Mouse (Mus musculus): Measurements from ENCODE around the gene Myo18b. TPM values are rescaled to one million over a fixed set of nuclear protein-coding genes. Genes with fewer than 3 reads are reported as not detected.

The Myo18b gene
- polyA plus RNA-seq, 1 experiment from 2014 or later: 1.9 TPM

DNA sequence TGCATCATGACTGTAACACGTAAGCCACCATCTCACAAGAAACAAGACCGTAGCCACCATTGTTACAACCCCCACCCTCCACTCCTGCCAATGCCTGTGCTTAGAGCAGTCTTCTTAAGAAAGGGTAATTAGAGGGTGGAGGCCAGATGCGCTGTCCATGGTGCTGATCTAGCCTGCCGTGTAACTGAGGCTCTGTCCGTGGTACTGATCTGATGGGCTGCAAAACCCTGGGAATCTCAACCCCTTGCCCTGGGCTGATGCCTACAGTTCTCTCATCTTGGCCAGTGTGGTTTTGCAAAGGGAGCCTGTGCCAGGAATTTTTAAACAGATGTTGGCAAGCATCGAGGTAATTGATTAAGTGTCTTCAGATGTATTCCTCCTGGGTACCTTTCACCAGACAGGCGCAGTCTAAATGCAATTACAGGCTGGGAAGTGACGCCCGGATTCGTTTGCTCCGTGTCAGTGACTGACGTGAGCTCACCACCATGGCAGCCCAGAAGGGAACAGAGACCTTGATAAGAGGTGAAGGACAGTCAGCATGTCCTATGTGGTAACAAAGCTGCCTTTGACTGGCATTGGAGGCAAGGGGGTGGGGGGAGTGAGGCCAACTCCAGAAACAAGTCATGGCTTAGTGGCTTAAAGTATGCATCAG, 177.4 kb downstream of the Myo18b start:
- H3K9me3 ChIP-seq: no peaks in the 10 kb centered on the region
- H3K4me2 ChIP-seq (replicated peaks): no peak overlapping the region
- H3K4me3 ChIP-seq: no peak overlapping the region
- no peak overlapping the region for H3K27ac ChIP-seq
- no peaks in the 10 kb centered on the region for H3K27me3 ChIP-seq
- no peaks in the 10 kb centered on the region for H3K4me1 ChIP-seq
- H3K9ac ChIP-seq: no peak overlapping the region
- no peak for ATAC-seq (ENCODE audit: low FRiP score, low read depth)
- no peaks in the 10 kb centered on the region for H3K36me3 ChIP-seq
- 44% methylated on average over 12 of the region's 12 CpGs for WGBS

DNA sequence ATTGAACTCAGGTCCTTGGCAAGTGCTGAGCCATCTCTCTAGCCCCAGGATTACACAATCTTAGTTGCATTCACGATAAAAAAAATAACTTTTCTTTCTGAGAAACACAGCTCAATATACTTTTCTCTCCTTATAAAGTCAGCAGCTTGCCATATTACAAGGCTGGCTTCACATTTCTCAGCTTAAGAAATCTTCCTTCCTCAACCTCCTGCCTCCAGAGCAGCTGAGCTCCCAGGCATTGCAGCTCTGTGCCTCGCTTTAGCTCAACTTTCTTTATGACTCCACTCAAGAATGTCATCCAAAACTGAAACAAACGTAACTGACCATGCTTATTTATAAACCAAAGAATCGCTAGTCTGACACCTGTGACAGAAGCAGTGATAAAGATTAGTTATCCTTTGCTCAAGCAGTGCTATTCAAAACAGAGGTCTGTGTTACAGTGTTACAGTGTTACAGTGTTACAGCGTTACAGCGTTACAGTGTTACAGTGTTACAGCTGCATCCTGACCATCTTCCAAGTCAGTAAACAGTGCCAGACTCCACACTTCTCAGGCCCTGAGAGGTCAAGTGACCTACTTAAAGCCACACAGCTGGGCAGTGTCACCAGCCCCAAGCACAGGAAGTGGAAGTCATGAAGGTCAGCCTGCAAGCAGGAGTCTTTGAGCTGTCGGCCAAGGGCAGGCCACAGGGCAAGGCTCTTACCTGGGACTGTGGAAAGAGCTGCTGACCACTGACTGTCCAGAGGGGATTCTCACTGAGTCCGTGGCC, 181.3 kb downstream of the Myo18b start:
- no peak for ATAC-seq (ENCODE audit: low FRiP score, low read depth)
- H3K9ac ChIP-seq: no peak overlapping the region
- H3K27me3 ChIP-seq: no peaks in the 10 kb centered on the region
- H3K4me1 ChIP-seq: no peaks in the 10 kb centered on the region
- no peak overlapping the region for H3K4me2 ChIP-seq (replicated peaks)
- H3K4me3 ChIP-seq: no peak overlapping the region
- no peak overlapping the region for H3K27ac ChIP-seq
- no peaks in the 10 kb centered on the region for H3K9me3 ChIP-seq
- WGBS: 59% methylated on average over 8 of the region's 8 CpGs
- no peaks in the 10 kb centered on the region for H3K36me3 ChIP-seq

DNA sequence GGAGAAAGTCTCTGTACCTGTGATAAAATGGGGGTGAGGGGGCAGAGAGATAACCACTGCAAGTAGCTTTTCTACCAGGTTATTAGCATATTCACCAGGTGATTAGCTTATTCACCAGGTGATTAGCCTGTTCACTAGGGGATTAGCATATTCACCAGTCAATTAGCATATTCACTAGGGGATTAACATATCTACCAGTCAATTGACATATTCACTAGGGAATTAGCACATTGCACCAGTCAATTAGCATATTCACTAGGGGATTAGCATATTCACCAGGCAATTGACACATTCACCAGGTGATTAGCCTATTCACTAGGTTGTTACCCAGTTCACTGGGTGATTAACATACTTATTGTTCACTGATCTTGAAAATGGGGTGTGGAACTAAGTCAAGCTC, 186.3 kb downstream of the Myo18b start:
- Histone ChIP-seq H3K9me3 (no peaks in the 10 kb centered on the region), H3K27me3 (no peaks in the 10 kb centered on the region), H3K4me1 (no peaks in the 10 kb centered on the region), H3K36me3 (no peaks in the 10 kb centered on the region), H3K27ac (no peak overlapping the region), H3K4me2 (replicated peaks) (no peak overlapping the region), H3K9ac (no peak overlapping the region), H3K4me3 (no peak overlapping the region)
- no peak for ATAC-seq (ENCODE audit: low FRiP score, low read depth)

DNA sequence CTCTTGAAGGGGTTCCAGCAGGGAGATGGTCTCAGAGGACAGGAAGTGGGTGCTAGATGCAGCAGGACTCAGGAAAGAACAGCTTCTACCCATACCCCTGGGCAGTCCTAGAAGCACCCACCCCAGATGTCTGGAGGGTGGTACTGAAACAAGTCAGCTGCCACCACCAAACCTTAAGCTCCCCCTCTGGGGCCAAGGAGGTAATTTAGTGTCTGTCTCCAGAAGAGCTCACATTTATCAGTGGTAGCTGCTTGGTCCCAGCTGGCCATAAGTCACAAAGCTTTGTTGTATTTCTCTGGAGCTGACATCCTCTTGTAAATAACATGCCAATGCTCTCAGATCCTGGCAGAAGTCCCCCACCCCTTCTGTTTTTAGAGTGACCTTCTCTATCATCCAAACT, 187.7 kb downstream of the Myo18b start:
- no peaks in the 10 kb centered on the region for H3K9me3 ChIP-seq
- ATAC-seq (ENCODE audit: low FRiP score, low read depth): no peak
- H3K4me2 ChIP-seq (replicated peaks): no peak overlapping the region
- no peak overlapping the region for H3K27ac ChIP-seq
- H3K4me1 ChIP-seq: no peaks in the 10 kb centered on the region
- H3K36me3 ChIP-seq: no peaks in the 10 kb centered on the region
- H3K4me3 ChIP-seq: no peak overlapping the region
- H3K9ac ChIP-seq: no peak overlapping the region
- no peaks in the 10 kb centered on the region for H3K27me3 ChIP-seq

DNA sequence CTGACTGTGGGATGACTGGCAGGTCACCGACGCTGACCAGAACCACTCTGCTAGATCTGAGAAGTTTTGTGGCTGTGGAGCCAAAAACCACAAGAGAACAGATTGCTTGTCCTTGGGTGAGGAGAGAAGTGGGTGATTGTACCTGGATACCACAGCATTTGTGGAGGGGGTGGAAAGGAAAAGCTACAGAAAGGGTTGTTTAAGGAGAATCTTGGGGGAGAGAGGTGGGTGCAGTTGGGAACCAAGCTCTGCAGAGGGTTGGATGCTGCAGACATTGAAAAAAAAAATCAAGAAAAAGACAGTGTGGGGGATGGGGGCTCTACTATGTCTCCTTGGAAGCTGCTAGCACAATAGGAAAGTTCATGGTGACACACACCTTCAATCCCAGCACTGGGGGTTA, 188.7 kb downstream of the Myo18b start:
- Histone ChIP-seq H3K9me3 (no peaks in the 10 kb centered on the region), H3K36me3 (no peaks in the 10 kb centered on the region), H3K4me2 (replicated peaks) (no peak overlapping the region), H3K4me3 (no peak overlapping the region), H3K4me1 (no peaks in the 10 kb centered on the region), H3K27ac (no peak overlapping the region), H3K9ac (no peak overlapping the region), H3K27me3 (no peaks in the 10 kb centered on the region)
- 91% methylated on average over 2 of the region's 2 CpGs for WGBS
- ATAC-seq (ENCODE audit: low FRiP score, low read depth): no peak

DNA sequence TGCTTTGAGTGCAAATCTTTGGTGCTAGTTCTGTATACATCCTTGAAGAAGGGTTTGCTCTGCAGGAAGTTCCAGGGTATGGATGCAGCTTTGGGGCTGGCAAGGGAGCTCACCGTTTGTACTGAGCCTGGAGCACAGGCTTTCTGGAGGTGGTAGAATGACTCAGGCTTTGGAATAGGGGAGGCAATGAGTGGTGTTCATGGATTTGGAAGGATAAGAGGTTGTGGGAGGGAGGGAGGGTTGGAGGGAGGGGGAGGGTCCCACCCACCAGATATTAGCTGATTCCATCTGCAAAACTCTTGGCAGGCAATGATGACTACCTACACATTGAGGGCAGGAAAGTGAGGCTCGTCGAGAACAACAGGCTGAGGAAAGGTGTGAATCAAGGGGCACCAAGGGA, 195.4 kb downstream of the Myo18b start:
- no peaks in the 10 kb centered on the region for H3K4me1 ChIP-seq
- no peak overlapping the region for H3K4me3 ChIP-seq
- no peaks in the 10 kb centered on the region for H3K9me3 ChIP-seq
- H3K27me3 ChIP-seq: no peaks in the 10 kb centered on the region
- no peaks in the 10 kb centered on the region for H3K36me3 ChIP-seq
- ATAC-seq (ENCODE audit: low FRiP score, low read depth): no peak
- no peak overlapping the region for H3K4me2 ChIP-seq (replicated peaks)
- H3K27ac ChIP-seq: no peak overlapping the region
- WGBS: 58% methylated on average over 3 of the region's 3 CpGs
- no peak overlapping the region for H3K9ac ChIP-seq

DNA sequence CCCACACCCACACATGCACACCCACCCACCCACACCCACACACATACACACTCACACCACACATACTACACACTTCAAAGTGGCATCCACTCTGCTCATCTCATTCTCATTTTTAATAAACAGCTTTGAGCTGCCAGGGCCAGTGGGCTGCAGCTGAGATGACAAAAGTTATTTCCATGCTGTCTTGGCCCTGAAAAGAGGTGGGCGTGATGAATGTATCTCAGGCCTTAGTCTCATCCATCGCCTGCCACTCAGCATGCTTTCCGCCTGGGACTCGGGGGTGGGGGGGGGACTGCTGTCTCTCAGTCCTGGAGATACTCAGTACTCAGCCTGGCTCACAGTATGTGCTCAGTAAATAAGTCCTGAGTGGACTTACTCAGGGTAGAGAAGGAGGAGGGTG, 199.5 kb downstream of the Myo18b start:
- WGBS: 82% methylated on average over 4 of the region's 4 CpGs
- Histone ChIP-seq H3K36me3 (no peaks in the 10 kb centered on the region), H3K27me3 (no peaks in the 10 kb centered on the region), H3K9ac (no peak overlapping the region), H3K4me1 (no peaks in the 10 kb centered on the region), H3K27ac (no peak overlapping the region), H3K4me2 (replicated peaks) (no peak overlapping the region), H3K4me3 (no peak overlapping the region), H3K9me3 (no peaks in the 10 kb centered on the region)
- no peak for ATAC-seq (ENCODE audit: low FRiP score, low read depth)

DNA sequence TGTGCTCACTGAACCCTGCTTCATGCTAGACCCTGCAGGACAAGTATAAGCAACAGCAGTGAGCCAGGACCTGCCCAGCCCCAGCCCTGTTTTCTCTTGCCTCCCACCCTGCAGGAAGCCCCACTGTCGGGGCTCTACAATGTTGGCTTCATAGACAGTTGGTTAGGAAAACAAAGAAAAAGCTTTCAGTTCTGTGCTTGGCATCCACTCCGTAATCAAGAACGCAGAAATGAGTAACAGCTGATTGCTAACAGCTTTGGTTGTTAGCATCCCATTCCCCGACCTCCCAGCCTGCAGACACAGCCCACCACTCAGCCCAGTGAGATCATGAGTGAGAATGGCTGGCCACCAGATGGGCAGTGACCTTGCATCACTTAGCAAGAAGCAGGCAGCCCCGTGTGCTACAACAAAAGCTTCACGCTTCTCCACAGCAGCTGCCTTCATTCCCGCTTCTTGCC, 200.9 kb downstream of the Myo18b start:
- no peaks in the 10 kb centered on the region for H3K4me1 ChIP-seq
- H3K27me3 ChIP-seq: no peaks in the 10 kb centered on the region
- WGBS: 44% methylated on average over 7 of the region's 7 CpGs
- H3K9me3 ChIP-seq: no peaks in the 10 kb centered on the region
- H3K4me3 ChIP-seq: no peak overlapping the region
- H3K36me3 ChIP-seq: no peaks in the 10 kb centered on the region
- H3K9ac ChIP-seq: no peak overlapping the region
- ATAC-seq (ENCODE audit: low FRiP score, low read depth): no peak
- no peak overlapping the region for H3K4me2 ChIP-seq (replicated peaks)
- H3K27ac ChIP-seq: no peak overlapping the region

DNA sequence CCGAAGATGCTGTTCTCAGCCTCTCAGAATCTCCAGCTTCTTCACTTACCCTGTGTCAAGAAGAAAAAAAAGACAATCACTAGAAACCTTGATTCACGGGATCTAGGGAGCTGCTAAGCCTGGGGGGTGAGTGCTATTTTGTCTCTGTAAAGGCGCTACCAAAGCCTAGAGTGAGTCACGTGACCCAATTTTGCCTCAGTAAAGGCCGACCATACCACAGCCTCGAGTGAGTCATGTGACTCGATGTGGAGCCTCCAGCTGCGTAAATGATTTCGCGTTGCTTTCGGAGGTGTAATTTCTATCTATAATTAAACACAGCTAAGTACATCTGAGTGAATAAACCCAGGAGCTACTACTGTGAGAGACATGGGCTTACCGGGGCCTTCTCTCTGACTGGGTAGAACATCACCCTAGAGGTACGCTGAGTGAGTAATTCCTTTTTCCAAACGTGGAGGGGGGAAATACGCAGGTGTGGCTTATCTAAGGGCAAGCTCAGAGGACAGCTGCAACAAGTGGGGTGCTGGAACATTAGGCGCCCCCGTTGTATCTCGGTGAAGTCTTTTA, 202.8 kb downstream of the Myo18b start:
- H3K4me3 ChIP-seq: no peak overlapping the region

DNA sequence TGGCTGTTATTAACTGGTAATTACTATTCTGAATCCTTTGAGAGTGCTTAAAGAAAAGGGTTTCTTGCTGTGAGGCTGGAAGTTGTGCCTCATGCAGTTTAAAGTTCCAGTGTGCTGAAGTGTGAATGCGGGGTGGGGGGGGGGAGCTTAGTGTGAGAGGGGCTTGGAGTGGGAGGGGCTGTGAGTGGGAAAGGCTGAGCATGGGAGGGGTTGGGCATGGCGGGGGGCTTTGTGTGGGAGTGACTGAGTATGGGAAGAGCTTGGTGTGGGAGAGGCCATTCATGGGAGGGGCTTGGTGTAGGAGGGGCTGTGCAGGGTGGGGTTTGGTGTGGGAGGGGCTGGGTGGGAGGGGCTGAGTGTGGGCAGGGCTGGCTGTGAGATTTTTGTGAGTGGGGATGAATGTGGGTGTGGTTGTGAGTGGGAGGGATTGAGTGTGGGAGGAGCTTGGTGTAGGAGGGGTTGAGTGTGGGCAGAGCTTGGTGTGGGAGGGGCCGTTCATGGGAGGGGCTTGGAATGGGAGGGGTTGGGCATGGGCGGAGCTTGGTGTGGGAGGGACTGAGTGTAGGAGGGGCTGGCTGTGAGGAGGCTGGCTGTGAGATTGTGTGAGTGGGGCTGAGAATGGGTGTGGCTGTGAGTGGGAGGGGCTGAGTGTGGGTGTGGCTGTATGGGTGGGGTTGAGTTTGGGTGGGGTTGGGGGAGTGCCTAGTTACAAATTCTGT, 208.9 kb downstream of the Myo18b start:
- no peak for ATAC-seq (ENCODE audit: low FRiP score, low read depth)
- H3K4me2 ChIP-seq (replicated peaks): no peak overlapping the region
- H3K4me3 ChIP-seq: no peak overlapping the region

More for the DNA sequence above, 202.8 kb downstream of the Myo18b start:
- Histone ChIP-seq H3K36me3 (no peaks in the 10 kb centered on the region), H3K4me1 (no peaks in the 10 kb centered on the region), H3K27me3 (no peaks in the 10 kb centered on the region), H3K27ac (no peak overlapping the region), H3K9ac (no peak overlapping the region), H3K9me3 (no peaks in the 10 kb centered on the region), H3K4me2 (replicated peaks) (no peak overlapping the region)
- 78% methylated on average over 18 of the region's 18 CpGs for WGBS
- ATAC-seq (ENCODE audit: low FRiP score, low read depth): no peak

DNA sequence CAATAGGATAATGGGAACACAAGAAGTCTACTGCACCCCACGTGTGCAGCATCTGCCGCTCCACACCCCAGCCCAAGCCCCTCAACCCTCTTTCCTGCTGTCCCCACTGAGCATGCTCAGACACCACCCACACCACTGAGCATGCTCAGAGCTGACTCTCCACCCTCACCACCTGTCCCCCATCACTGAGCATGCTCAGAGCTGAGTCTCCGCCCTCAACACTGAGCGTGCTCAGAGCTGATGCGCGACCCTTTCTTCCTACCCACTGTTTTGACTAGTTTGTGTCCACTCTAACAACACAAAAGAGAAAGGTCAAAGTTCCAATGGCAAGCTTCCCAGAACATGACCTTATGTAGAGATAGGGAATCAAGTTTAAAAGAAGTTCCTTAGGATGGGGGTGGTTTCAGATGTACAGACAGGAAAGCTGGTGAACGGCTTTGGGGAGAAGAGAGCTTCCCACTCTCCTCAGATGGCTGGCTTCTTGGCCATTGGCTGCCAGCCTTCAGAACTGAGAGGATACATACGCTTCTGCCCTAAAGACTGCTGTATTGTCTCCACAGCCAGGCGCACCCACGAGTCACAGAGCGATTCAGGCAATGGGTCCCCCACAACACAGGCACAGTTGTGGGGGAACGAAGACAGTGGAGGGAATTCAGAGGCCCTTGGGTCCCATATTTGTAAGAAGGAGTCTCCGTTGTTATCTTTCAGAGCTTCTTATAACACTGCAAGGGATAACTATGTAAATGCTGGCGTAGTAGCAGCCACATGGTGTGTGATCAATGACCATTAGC, 209.7 kb downstream of the Myo18b start:
- H3K27me3 ChIP-seq: no peaks in the 10 kb centered on the region
- no peak overlapping the region for H3K4me2 ChIP-seq (replicated peaks)
- WGBS: 78% methylated on average over 14 of the region's 14 CpGs
- H3K27ac ChIP-seq: no peak overlapping the region
- no peak overlapping the region for H3K9ac ChIP-seq
- H3K4me3 ChIP-seq: no peak overlapping the region
- no peak for ATAC-seq (ENCODE audit: low FRiP score, low read depth)
- H3K4me1 ChIP-seq: no peaks in the 10 kb centered on the region
- H3K36me3 ChIP-seq: no peaks in the 10 kb centered on the region
- no peaks in the 10 kb centered on the region for H3K9me3 ChIP-seq

More for the DNA sequence above, 208.9 kb downstream of the Myo18b start:
- no peaks in the 10 kb centered on the region for H3K27me3 ChIP-seq
- 69% methylated on average over 4 of the region's 4 CpGs for WGBS
- no peaks in the 10 kb centered on the region for H3K4me1 ChIP-seq
- no peak overlapping the region for H3K9ac ChIP-seq
- H3K36me3 ChIP-seq: no peaks in the 10 kb centered on the region
- H3K27ac ChIP-seq: no peak overlapping the region
- H3K9me3 ChIP-seq: no peaks in the 10 kb centered on the region

DNA sequence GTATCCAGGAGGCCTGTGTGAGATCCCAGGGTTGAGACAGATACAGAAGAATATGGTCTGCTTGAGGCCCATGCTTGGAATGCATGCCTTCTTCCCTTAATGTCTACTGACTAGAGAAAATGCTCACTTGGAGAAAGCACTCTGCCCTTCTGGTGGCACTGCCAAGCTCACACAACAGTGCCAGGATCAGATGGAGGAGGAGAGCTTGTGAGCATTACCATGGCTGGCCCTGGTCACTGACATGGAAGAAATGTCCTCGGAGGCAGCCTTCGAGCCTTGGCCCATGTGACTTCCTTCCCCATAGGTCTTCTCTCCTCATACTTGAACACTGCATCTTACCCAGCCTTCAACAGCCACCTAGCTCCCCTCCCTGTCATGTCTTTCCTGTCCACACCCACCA, 216.9 kb downstream of the Myo18b start:
- Histone ChIP-seq H3K9me3 (no peaks in the 10 kb centered on the region), H3K27ac (no peak overlapping the region), H3K4me2 (replicated peaks) (no peak overlapping the region), H3K9ac (no peak overlapping the region), H3K27me3 (no peaks in the 10 kb centered on the region), H3K4me3 (no peak overlapping the region), H3K36me3 (no peaks in the 10 kb centered on the region), H3K4me1 (no peaks in the 10 kb centered on the region)
- WGBS: 83% methylated on average over 2 of the region's 2 CpGs
- no peak for ATAC-seq (ENCODE audit: low FRiP score, low read depth)
